Mouse (Mus musculus): ENCODE data around the gene Efnb3. TPM values are rescaled to one million over a fixed set of nuclear protein-coding genes. Genes with fewer than 3 reads are reported as not detected.

Gene Efnb3
- polyA plus RNA-seq, 1 experiment from 2014 or later: 6.3 TPM

- H3K4me2 ChIP-seq (ENCODE audit: low read depth, low read length): peak overlapping the region; percentile 53
- peak overlapping the region; percentile 58 for H3K9ac ChIP-seq (ENCODE audit: low read depth, low read length)
- H3K27ac ChIP-seq (ENCODE audit: low read length): peak overlapping the region; percentile 26; the same call in 1 of the 2 replicates
- H3K4me3 ChIP-seq (ENCODE audit: low read length): peak overlapping the region; percentile 32
- H3K36me3 ChIP-seq (ENCODE audit: control insufficient read depth, insufficient read depth, low read length): no peaks in the 10 kb centered on the region
- no peaks in the 10 kb centered on the region for H3K4me1 ChIP-seq (ENCODE audit: control insufficient read depth, insufficient read depth, low read length)
- WGBS: 17% methylated on average over 30 of the region's 30 CpGs
- no peaks in the 10 kb centered on the region for H3K9me3 ChIP-seq (ENCODE audit: control insufficient read depth, low read length)
- no peaks in the 10 kb centered on the region for H3K27me3 ChIP-seq (replicated peaks; ENCODE audit: control insufficient read depth, insufficient read depth, low read length)
- ATAC-seq: no peak
Observed at GRCm38 (mm10) chr11:69527098-69528030, 32.6 kb downstream of the Efnb3 start.

GRCm38 (mm10) chr11:69526631-69527030, 33.4 kb downstream of the Efnb3 start:
- Histone ChIP-seq H3K4me3 (ENCODE audit: low read length) (no peak overlapping the region), H3K27me3 (replicated peaks; ENCODE audit: control insufficient read depth, insufficient read depth, low read length) (no peaks in the 10 kb centered on the region), H3K27ac (ENCODE audit: low read length) (no peak overlapping the region), H3K4me2 (ENCODE audit: low read depth, low read length) (peak overlapping the region; percentile 53; the same call in 1 of the 2 replicates), H3K9ac (ENCODE audit: low read depth, low read length) (no peak overlapping the region), H3K36me3 (ENCODE audit: control insufficient read depth, insufficient read depth, low read length) (no peaks in the 10 kb centered on the region), H3K9me3 (ENCODE audit: control insufficient read depth, low read length) (no peaks in the 10 kb centered on the region), H3K4me1 (ENCODE audit: control insufficient read depth, insufficient read depth, low read length) (no peaks in the 10 kb centered on the region)
- WGBS: 49% methylated on average over 4 of the region's 4 CpGs
- no peak for ATAC-seq

GRCm38 (mm10) chr11:69525661-69526060, 34.3 kb downstream of the Efnb3 start:
- H3K4me2 ChIP-seq (ENCODE audit: low read depth, low read length): no peak overlapping the region
- H3K9ac ChIP-seq (ENCODE audit: low read depth, low read length): no peak overlapping the region
- no peaks in the 10 kb centered on the region for H3K27me3 ChIP-seq (replicated peaks; ENCODE audit: control insufficient read depth, insufficient read depth, low read length)
- no peaks in the 10 kb centered on the region for H3K36me3 ChIP-seq (ENCODE audit: control insufficient read depth, insufficient read depth, low read length)
- no peak overlapping the region for H3K27ac ChIP-seq (ENCODE audit: low read length)
- H3K4me3 ChIP-seq (ENCODE audit: low read length): no peak overlapping the region
- H3K4me1 ChIP-seq (ENCODE audit: control insufficient read depth, insufficient read depth, low read length): no peaks in the 10 kb centered on the region
- WGBS: 88% methylated on average over 9 of the region's 9 CpGs
- H3K9me3 ChIP-seq (ENCODE audit: control insufficient read depth, low read length): no peaks in the 10 kb centered on the region
- ATAC-seq: no peak

- H3K27ac ChIP-seq (ENCODE audit: low read length): no peak overlapping the region
Observed at GRCm38 (mm10) chr11:69523651-69524050, 36.4 kb downstream of the Efnb3 start.

GRCm38 (mm10) chr11:69521526-69522149, 38.4 kb downstream of the Efnb3 start:
- WGBS: 80% methylated on average over 9 of the region's 9 CpGs
- ATAC-seq: no peak
- Histone ChIP-seq H3K4me1 (ENCODE audit: control insufficient read depth, insufficient read depth, low read length) (no peaks in the 10 kb centered on the region), H3K36me3 (ENCODE audit: control insufficient read depth, insufficient read depth, low read length) (no peaks in the 10 kb centered on the region), H3K9ac (ENCODE audit: low read depth, low read length) (no peak overlapping the region), H3K4me2 (ENCODE audit: low read depth, low read length) (no peak overlapping the region), H3K9me3 (ENCODE audit: control insufficient read depth, low read length) (no peaks in the 10 kb centered on the region), H3K27me3 (replicated peaks; ENCODE audit: control insufficient read depth, insufficient read depth, low read length) (no peaks in the 10 kb centered on the region), H3K4me3 (ENCODE audit: low read length) (no peak overlapping the region), H3K27ac (ENCODE audit: low read length) (no peak overlapping the region)

More at GRCm38 (mm10) chr11:69523651-69524050, 36.4 kb downstream of the Efnb3 start:
- no peaks in the 10 kb centered on the region for H3K27me3 ChIP-seq (replicated peaks; ENCODE audit: control insufficient read depth, insufficient read depth, low read length)
- ATAC-seq: no peak
- WGBS: 93% methylated on average over 4 of the region's 4 CpGs
- no peaks in the 10 kb centered on the region for H3K36me3 ChIP-seq (ENCODE audit: control insufficient read depth, insufficient read depth, low read length)
- H3K4me2 ChIP-seq (ENCODE audit: low read depth, low read length): no peak overlapping the region
- H3K4me1 ChIP-seq (ENCODE audit: control insufficient read depth, insufficient read depth, low read length): no peaks in the 10 kb centered on the region
- H3K9ac ChIP-seq (ENCODE audit: low read depth, low read length): no peak overlapping the region
- no peak overlapping the region for H3K4me3 ChIP-seq (ENCODE audit: low read length)
- H3K9me3 ChIP-seq (ENCODE audit: control insufficient read depth, low read length): no peaks in the 10 kb centered on the region

- WGBS: 75% methylated on average over 4 of the region's 4 CpGs
- no peaks in the 10 kb centered on the region for H3K4me1 ChIP-seq (ENCODE audit: control insufficient read depth, insufficient read depth, low read length)
- no peak overlapping the region for H3K9ac ChIP-seq (ENCODE audit: low read depth, low read length)
- H3K4me2 ChIP-seq (ENCODE audit: low read depth, low read length): no peak overlapping the region
- H3K36me3 ChIP-seq (ENCODE audit: control insufficient read depth, insufficient read depth, low read length): no peaks in the 10 kb centered on the region
- no peak overlapping the region for H3K4me3 ChIP-seq (ENCODE audit: low read length)
- no peaks in the 10 kb centered on the region for H3K27me3 ChIP-seq (replicated peaks; ENCODE audit: control insufficient read depth, insufficient read depth, low read length)
- ATAC-seq: no peak
- H3K9me3 ChIP-seq (ENCODE audit: control insufficient read depth, low read length): no peaks in the 10 kb centered on the region
- H3K27ac ChIP-seq (ENCODE audit: low read length): no peak overlapping the region
Observed at GRCm38 (mm10) chr11:69519976-69520375, 40.0 kb downstream of the Efnb3 start.

GRCm38 (mm10) chr11:69516661-69517060, 43.3 kb downstream of the Efnb3 start:
- Histone ChIP-seq H3K4me1 (ENCODE audit: control insufficient read depth, insufficient read depth, low read length) (no peaks in the 10 kb centered on the region), H3K27me3 (replicated peaks; ENCODE audit: control insufficient read depth, insufficient read depth, low read length) (no peaks in the 10 kb centered on the region), H3K4me3 (ENCODE audit: low read length) (no peak overlapping the region), H3K36me3 (ENCODE audit: control insufficient read depth, insufficient read depth, low read length) (no peaks in the 10 kb centered on the region), H3K9ac (ENCODE audit: low read depth, low read length) (no peak overlapping the region), H3K4me2 (ENCODE audit: low read depth, low read length) (no peak overlapping the region), H3K9me3 (ENCODE audit: control insufficient read depth, low read length) (no peaks in the 10 kb centered on the region), H3K27ac (ENCODE audit: low read length) (no peak overlapping the region)
- WGBS: 69% methylated on average over 3 of the region's 3 CpGs
- no peak for ATAC-seq

- WGBS: 64% methylated on average over 15 of the region's 15 CpGs
- Histone ChIP-seq H3K36me3 (ENCODE audit: control insufficient read depth, insufficient read depth, low read length) (no peaks in the 10 kb centered on the region), H3K27me3 (replicated peaks; ENCODE audit: control insufficient read depth, insufficient read depth, low read length) (no peaks in the 10 kb centered on the region), H3K9ac (ENCODE audit: low read depth, low read length) (no peak overlapping the region), H3K4me2 (ENCODE audit: low read depth, low read length) (no peak overlapping the region), H3K27ac (ENCODE audit: low read length) (no peak overlapping the region), H3K4me3 (ENCODE audit: low read length) (no peak overlapping the region), H3K4me1 (ENCODE audit: control insufficient read depth, insufficient read depth, low read length) (no peaks in the 10 kb centered on the region), H3K9me3 (ENCODE audit: control insufficient read depth, low read length) (no peaks in the 10 kb centered on the region)
- no peak for ATAC-seq
Observed at GRCm38 (mm10) chr11:69516151-69516640, 43.8 kb downstream of the Efnb3 start.

GRCm38 (mm10) chr11:69513840-69514239, 46.2 kb downstream of the Efnb3 start:
- Histone ChIP-seq H3K9me3 (ENCODE audit: control insufficient read depth, low read length) (no peaks in the 10 kb centered on the region), H3K27ac (ENCODE audit: low read length) (no peak overlapping the region), H3K36me3 (ENCODE audit: control insufficient read depth, insufficient read depth, low read length) (no peaks in the 10 kb centered on the region), H3K4me3 (ENCODE audit: low read length) (no peak overlapping the region), H3K27me3 (replicated peaks; ENCODE audit: control insufficient read depth, insufficient read depth, low read length) (no peaks in the 10 kb centered on the region), H3K4me1 (ENCODE audit: control insufficient read depth, insufficient read depth, low read length) (no peaks in the 10 kb centered on the region), H3K4me2 (ENCODE audit: low read depth, low read length) (no peak overlapping the region), H3K9ac (ENCODE audit: low read depth, low read length) (no peak overlapping the region)
- WGBS: 10% methylated on average over 6 of the region's 6 CpGs
- ATAC-seq: no peak

Data from intestine, embryonic 16.5 days (tissue).